Mouse (Mus musculus) myocyte (in vitro differentiated cells): ENCODE data around the gene Gm4307.
"Not testable (repeated sequence)": the region's sequence is repeated elsewhere in the genome, so short reads cannot be mapped to it uniquely, and the experiment has no call there.

Experiments
- CEBPB ChIP-seq: IDR thresholded peaks from 2 replicates; pipeline ENCODE4 v1.6.1; 2011; ENCODE audit warnings: mild to moderate bottlenecking, moderate library complexity; ENCODE audit not compliant: poor library complexity, insufficient read depth, severe bottlenecking
- E2F4 ChIP-seq: IDR thresholded peaks from one replicate; pipeline ENCODE4 v1.6.1; 2011; ENCODE audit warnings: mild to moderate bottlenecking, control low read depth, moderate library complexity; ENCODE audit not compliant: insufficient read depth
- MAX ChIP-seq: IDR thresholded peaks from one replicate; pipeline ENCODE4 v1.6.1; 2011; ENCODE audit warnings: low read depth, mild to moderate bottlenecking, control low read depth
- MYOD1 ChIP-seq, 3 experiments: IDR thresholded peaks; one replicate each; pipeline ENCODE4 v1.6.1; 2011; ENCODE audit warnings: control low read depth in 2 of 3, low read depth in 2 of 3, mild to moderate bottlenecking in 2 of 3, moderate library complexity in 1 of 3; ENCODE audit not compliant: insufficient read length in 2 of 3, control insufficient read depth in 1 of 3
- MYOG ChIP-seq, 3 experiments: IDR thresholded peaks; one replicate each; pipeline ENCODE4 v1.6.1; 2011; ENCODE audit warnings: control low read depth in 2 of 3, low read depth in 2 of 3, mild to moderate bottlenecking in 2 of 3; ENCODE audit not compliant: insufficient read length in 2 of 3, control insufficient read depth in 1 of 3, insufficient read depth in 1 of 3
- POLR2A ChIP-seq: IDR thresholded peaks from one replicate; pipeline ENCODE4 v1.6.1; 2011; ENCODE audit warnings: low read depth, mild to moderate bottlenecking, control low read depth, moderate library complexity; ENCODE audit not compliant: insufficient read length
- POLR2AphosphoS2 ChIP-seq: IDR thresholded peaks from one replicate; pipeline ENCODE4 v1.6.1; 2011; ENCODE audit warnings: low read depth, control low read depth; ENCODE audit not compliant: insufficient read length
- TCF12 ChIP-seq: IDR thresholded peaks from one replicate; pipeline ENCODE4 v1.6.1; 2011; ENCODE audit warnings: mild to moderate bottlenecking, control low read depth; ENCODE audit not compliant: poor library complexity, insufficient read depth, severe bottlenecking
- USF1 ChIP-seq: IDR thresholded peaks from one replicate; pipeline ENCODE4 v1.6.1; 2011; ENCODE audit warnings: low read depth, mild to moderate bottlenecking, control low read depth, moderate library complexity

DNA sequence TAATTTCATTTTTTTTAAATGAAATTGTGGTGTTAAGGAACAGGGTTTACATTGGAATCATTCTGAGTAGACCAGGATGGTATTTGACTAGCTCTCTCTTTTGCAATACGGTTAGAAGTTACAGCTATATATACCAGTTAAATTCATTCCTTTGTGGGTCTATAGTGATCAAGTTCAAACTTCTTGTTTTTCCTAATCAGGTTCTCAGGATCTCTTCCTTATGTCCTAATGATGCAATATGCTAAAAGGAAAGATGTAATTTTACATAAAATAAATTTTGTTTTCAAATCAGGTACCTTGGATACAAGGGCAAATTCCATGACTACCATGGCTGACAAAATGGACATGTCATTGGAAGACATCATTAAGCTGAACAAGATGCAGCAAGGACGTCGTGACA is at the start of gene Gm4307:
- not testable (repeated sequence) for TF ChIP-seq POLR2A; POLR2AphosphoS2; MAX; USF1; TCF12; E2F4; CEBPB; MYOD1 (IDR thresholded peaks at IDR 0.05; ENCODE audit: control insufficient read depth in 1 of 3, insufficient read length in 2 of 3, low read depth in 2 of 3); MYOG (IDR thresholded peaks at IDR 0.05; ENCODE audit: control insufficient read depth in 1 of 3, insufficient read depth in 1 of 3, insufficient read length in 2 of 3, low read depth in 2 of 3)
